Mouse (Mus musculus) bone marrow macrophage, adult 2 months (primary cell): ENCODE data around the gene Nbea. TPM values are rescaled to one million over a fixed set of nuclear protein-coding genes. Genes with fewer than 3 reads are reported as not detected.

ENCODE experiments used
- H3K27ac ChIP-seq: 2 replicates; pipeline ENCODE4 v1.5.1; 2012; ENCODE audit warnings: low read depth, low read length; ENCODE audit not compliant: insufficient read depth
- H3K4me1 ChIP-seq: 2 replicates; pipeline ENCODE4 v1.6.1; 2012; ENCODE audit warnings: low read length; ENCODE audit not compliant: control insufficient read depth, insufficient read depth
- H3K4me3 ChIP-seq: 2 replicates; pipeline ENCODE4 v1.5.1; 2012; ENCODE audit warnings: mild to moderate bottlenecking, low read length, moderate library complexity; ENCODE audit not compliant: insufficient read depth
- CTCF ChIP-seq: IDR thresholded peaks from 2 replicates; pipeline ENCODE4 v1.5.1; 2012; ENCODE audit warnings: low read depth, mild to moderate bottlenecking, low read length, moderate library complexity
- POLR2A ChIP-seq: IDR thresholded peaks from 2 replicates; pipeline ENCODE4 v1.6.1; 2012; ENCODE audit warnings: mild to moderate bottlenecking, low read depth, low read length, borderline replicate concordance
- polyA plus RNA-seq: library from polyadenylated mRNA; stranded (reverse); fragments of >200 nt; gene quantifications from 2 replicates; pipeline ENCODE4 v1.2.4, GENCODE M21; 2012; ENCODE audit not compliant: missing spikeins, insufficient read depth, insufficient read length

Gene Nbea
- polyA plus RNA-seq, 1 experiment: 0.28 TPM

- Histone ChIP-seq H3K4me3 (no peak overlapping the region), H3K4me1 (0 out of 2 replicates have a peak, but pooled peaks cover 2% of the 10 kb centered on the region), H3K27ac (no peak overlapping the region)
- no peak for TF ChIP-seq CTCF
- no peak for TF ChIP-seq POLR2A
These were observed 523.8 kb downstream of the Nbea start for GRCm38 (mm10) chr3:55659558-55660215.

GRCm38 (mm10) chr3:55652321-55652720, 531.2 kb downstream of the Nbea start:
- Histone ChIP-seq H3K27ac (peak overlapping the region; percentile 81), H3K4me1 (peaks cover 24% of the 10 kb centered on the region), H3K4me3 (peak overlapping the region; percentile 16)
- no peak for TF ChIP-seq POLR2A
- no peak for TF ChIP-seq CTCF

- H3K27ac ChIP-seq: peak overlapping the region; percentile 81
- peaks cover 24% of the 10 kb centered on the region for H3K4me1 ChIP-seq
- no peak for TF ChIP-seq CTCF
- TF ChIP-seq POLR2A: no peak
- H3K4me3 ChIP-seq: peak overlapping the region; percentile 16
These were observed 531.6 kb downstream of the Nbea start for GRCm38 (mm10) chr3:55651877-55652276.

GRCm38 (mm10) chr3:55649541-55649940, 534.0 kb downstream of the Nbea start:
- no peak for TF ChIP-seq POLR2A
- no peak for TF ChIP-seq CTCF
- no peak overlapping the region for H3K27ac ChIP-seq
- no peak overlapping the region for H3K4me3 ChIP-seq
- peaks cover 22% of the 10 kb centered on the region for H3K4me1 ChIP-seq

GRCm38 (mm10) chr3:55648299-55648698, 535.2 kb downstream of the Nbea start:
- TF ChIP-seq CTCF (no peak), POLR2A (no peak)
- Histone ChIP-seq H3K4me1 (peaks cover 20% of the 10 kb centered on the region), H3K4me3 (no peak overlapping the region), H3K27ac (no peak overlapping the region)

GRCm38 (mm10) chr3:55647176-55647575, 536.3 kb downstream of the Nbea start:
- no peak overlapping the region for H3K4me3 ChIP-seq
- no peak overlapping the region for H3K27ac ChIP-seq
- peaks cover 12% of the 10 kb centered on the region for H3K4me1 ChIP-seq
- no peak for TF ChIP-seq CTCF
- TF ChIP-seq POLR2A: no peak

GRCm38 (mm10) chr3:55646437-55646836, 537.1 kb downstream of the Nbea start:
- Histone ChIP-seq H3K4me1 (peaks cover 5% of the 10 kb centered on the region), H3K27ac (no peak overlapping the region), H3K4me3 (no peak overlapping the region)
- TF ChIP-seq CTCF: no peak
- TF ChIP-seq POLR2A: no peak

GRCm38 (mm10) chr3:55644035-55644618, 539.4 kb downstream of the Nbea start:
- 0 out of 2 replicates have a peak, but pooled peaks cover 2% of the 10 kb centered on the region for H3K4me1 ChIP-seq
- TF ChIP-seq CTCF: no peak
- no peak for TF ChIP-seq POLR2A
- H3K27ac ChIP-seq: no peak overlapping the region
- H3K4me3 ChIP-seq: no peak overlapping the region

- no peaks in the 10 kb centered on the region for H3K4me1 ChIP-seq
- no peak overlapping the region for H3K4me3 ChIP-seq
- TF ChIP-seq CTCF: no peak
- TF ChIP-seq POLR2A: no peak
- H3K27ac ChIP-seq: no peak overlapping the region
These were observed 545.8 kb downstream of the Nbea start for GRCm38 (mm10) chr3:55637660-55638059.

GRCm38 (mm10) chr3:55635542-55636172, 547.8 kb downstream of the Nbea start:
- no peak for TF ChIP-seq POLR2A
- TF ChIP-seq CTCF: no peak
- Histone ChIP-seq H3K4me3 (no peak overlapping the region), H3K4me1 (no peaks in the 10 kb centered on the region), H3K27ac (no peak overlapping the region)
